Mouse (Mus musculus): ENCODE measurements around the gene Gm47985. TPM values are rescaled to one million over a fixed set of nuclear protein-coding genes. Genes with fewer than 3 reads are reported as not detected.
"Not testable (repeated sequence)": the region's sequence is repeated elsewhere in the genome, so short reads cannot be mapped to it uniquely, and the experiment has no call there.

The Gm47985 gene
- polyA plus RNA-seq, 2 experiments, result 0.08 TPM; not detected in 1

- Histone ChIP-seq H3K27me3 (ENCODE audit: control insufficient read depth, insufficient read depth, low read length) (no peaks in the 10 kb centered on the region), H3K4me2 (replicated peaks; ENCODE audit: low read depth, low read length, severe bottlenecking) (peak overlapping the region; percentile 45), H3K36me3 (ENCODE audit: control insufficient read depth, insufficient read depth, low read length) (no peaks in the 10 kb centered on the region), H3K4me1 (ENCODE audit: control insufficient read depth, insufficient read depth, low read length) (no peaks in the 10 kb centered on the region), H3K27ac (replicated peaks; ENCODE audit: low read depth, low read length) (no peak overlapping the region), H3K9me3 (ENCODE audit: control insufficient read depth, low read length) (no peaks in the 10 kb centered on the region), H3K9ac (ENCODE audit: low read depth, low read length, severe bottlenecking) (no peak overlapping the region), H3K4me3 (replicated peaks; ENCODE audit: low read length) (peak overlapping the region; percentile 21)
- no peak for TF ChIP-seq POLR2A (IDR thresholded peaks at IDR 0.05; ENCODE audit: borderline replicate concordance, extremely low read depth, insufficient read depth, insufficient read length)
- ATAC-seq (ENCODE audit: low FRiP score, low read depth) (0 out of 2 replicates have a peak, but pooled peaks have one; percentile 15), DNase-seq (ENCODE audit: low spot score) (no peak)
- WGBS, result 12% methylated on average over 4 of the region's 4 CpGs
Measured at GRCm38 (mm10) chr1:151177937-151178271, 4.4 kb upstream of the Gm47985 start.

GRCm38 (mm10) chr1:151178505-151179083 lies 3.7 kb upstream of the Gm47985 start:
- Histone ChIP-seq H3K9me3 (ENCODE audit: control insufficient read depth, low read length) (no peaks in the 10 kb centered on the region), H3K9ac (ENCODE audit: low read depth, low read length, severe bottlenecking) (no peak overlapping the region), H3K27ac (replicated peaks; ENCODE audit: low read depth, low read length) (no peak overlapping the region), H3K27me3 (ENCODE audit: control insufficient read depth, insufficient read depth, low read length) (no peaks in the 10 kb centered on the region), H3K4me2 (replicated peaks; ENCODE audit: low read depth, low read length, severe bottlenecking) (no peak overlapping the region), H3K36me3 (ENCODE audit: control insufficient read depth, insufficient read depth, low read length) (no peaks in the 10 kb centered on the region), H3K4me3 (replicated peaks; ENCODE audit: low read length) (no peak overlapping the region), H3K4me1 (ENCODE audit: control insufficient read depth, insufficient read depth, low read length) (no peaks in the 10 kb centered on the region)
- ATAC-seq (ENCODE audit: low FRiP score, low read depth) (no peak), DNase-seq (ENCODE audit: low spot score) (no peak)
- no peak for TF ChIP-seq POLR2A (IDR thresholded peaks at IDR 0.05; ENCODE audit: borderline replicate concordance, extremely low read depth, insufficient read depth, insufficient read length)
- WGBS, result 48% methylated on average over 2 of the region's 2 CpGs

GRCm38 (mm10) chr1:151180167-151180566 lies 2.2 kb upstream of the Gm47985 start:
- H3K27me3 ChIP-seq (ENCODE audit: control insufficient read depth, insufficient read depth, low read length), result no peaks in the 10 kb centered on the region
- no peak overlapping the region for H3K4me2 ChIP-seq (replicated peaks; ENCODE audit: low read depth, low read length, severe bottlenecking)
- H3K9ac ChIP-seq (ENCODE audit: low read depth, low read length, severe bottlenecking), result no peak overlapping the region
- H3K27ac ChIP-seq (replicated peaks; ENCODE audit: low read depth, low read length), result no peak overlapping the region
- no peaks in the 10 kb centered on the region for H3K9me3 ChIP-seq (ENCODE audit: control insufficient read depth, low read length)
- no peaks in the 10 kb centered on the region for H3K36me3 ChIP-seq (ENCODE audit: control insufficient read depth, insufficient read depth, low read length)
- WGBS, result 83% methylated on average over 2 of the region's 2 CpGs
- TF ChIP-seq POLR2A (IDR thresholded peaks at IDR 0.05; ENCODE audit: borderline replicate concordance, extremely low read depth, insufficient read depth, insufficient read length), result no peak
- ATAC-seq (ENCODE audit: low FRiP score, low read depth) (no peak), DNase-seq (ENCODE audit: low spot score) (no peak)
- H3K4me1 ChIP-seq (ENCODE audit: control insufficient read depth, insufficient read depth, low read length), result no peaks in the 10 kb centered on the region
- no peak overlapping the region for H3K4me3 ChIP-seq (replicated peaks; ENCODE audit: low read length)

GRCm38 (mm10) chr1:151186186-151186585 lies 3.8 kb downstream of the Gm47985 start:
- H3K27ac ChIP-seq (replicated peaks; ENCODE audit: low read depth, low read length); ATAC-seq (ENCODE audit: low FRiP score, low read depth); H3K4me1 ChIP-seq (ENCODE audit: control insufficient read depth, insufficient read depth, low read length); H3K9ac ChIP-seq (ENCODE audit: low read depth, low read length, severe bottlenecking); H3K4me2 ChIP-seq (replicated peaks; ENCODE audit: low read depth, low read length, severe bottlenecking); H3K27me3 ChIP-seq (ENCODE audit: control insufficient read depth, insufficient read depth, low read length); H3K9me3 ChIP-seq (ENCODE audit: control insufficient read depth, low read length); H3K36me3 ChIP-seq (ENCODE audit: control insufficient read depth, insufficient read depth, low read length); H3K4me3 ChIP-seq (replicated peaks; ENCODE audit: low read length); DNase-seq (ENCODE audit: low spot score): not testable (repeated sequence)
- WGBS, result 65% methylated on average over 3 of the region's 3 CpGs

- ATAC-seq (ENCODE audit: low FRiP score, low read depth); H3K9ac ChIP-seq (ENCODE audit: low read depth, low read length, severe bottlenecking); H3K27me3 ChIP-seq (ENCODE audit: control insufficient read depth, insufficient read depth, low read length); H3K27ac ChIP-seq (replicated peaks; ENCODE audit: low read depth, low read length); H3K4me2 ChIP-seq (replicated peaks; ENCODE audit: low read depth, low read length, severe bottlenecking); DNase-seq (ENCODE audit: low spot score); H3K9me3 ChIP-seq (ENCODE audit: control insufficient read depth, low read length); H3K4me1 ChIP-seq (ENCODE audit: control insufficient read depth, insufficient read depth, low read length); H3K36me3 ChIP-seq (ENCODE audit: control insufficient read depth, insufficient read depth, low read length); H3K4me3 ChIP-seq (replicated peaks; ENCODE audit: low read length): not testable (repeated sequence)
- 83% methylated on average over 4 of the region's 4 CpGs for WGBS
Measured at GRCm38 (mm10) chr1:151186879-151187424, 4.6 kb downstream of the Gm47985 start.

- no peak overlapping the region for H3K4me2 ChIP-seq (replicated peaks; ENCODE audit: low read depth, low read length, severe bottlenecking)
- H3K9me3 ChIP-seq (ENCODE audit: control insufficient read depth, low read length), result no peaks in the 10 kb centered on the region
- ATAC-seq (ENCODE audit: low FRiP score, low read depth) (no peak), DNase-seq (ENCODE audit: low spot score) (no peak)
- no peaks in the 10 kb centered on the region for H3K27me3 ChIP-seq (ENCODE audit: control insufficient read depth, insufficient read depth, low read length)
- H3K36me3 ChIP-seq (ENCODE audit: control insufficient read depth, insufficient read depth, low read length), result no peaks in the 10 kb centered on the region
- no peak for TF ChIP-seq POLR2A (IDR thresholded peaks at IDR 0.05; ENCODE audit: borderline replicate concordance, extremely low read depth, insufficient read depth, insufficient read length)
- no peak overlapping the region for H3K27ac ChIP-seq (replicated peaks; ENCODE audit: low read depth, low read length)
- H3K4me1 ChIP-seq (ENCODE audit: control insufficient read depth, insufficient read depth, low read length), result no peaks in the 10 kb centered on the region
- WGBS, result 81% methylated on average over 4 of the region's 4 CpGs
- no peak overlapping the region for H3K4me3 ChIP-seq (replicated peaks; ENCODE audit: low read length)
- H3K9ac ChIP-seq (ENCODE audit: low read depth, low read length, severe bottlenecking), result no peak overlapping the region
Measured at GRCm38 (mm10) chr1:151188469-151188868, 6.1 kb downstream of the Gm47985 start.

GRCm38 (mm10) chr1:151192075-151192474 lies 9.7 kb downstream of the Gm47985 start, which contains the start of gene Gm8947:
TSS of gene Gm8947 (plus strand) at chr1:151192376.
- H3K9ac ChIP-seq (ENCODE audit: low read depth, low read length, severe bottlenecking); H3K9me3 ChIP-seq (ENCODE audit: control insufficient read depth, low read length); H3K36me3 ChIP-seq (ENCODE audit: control insufficient read depth, insufficient read depth, low read length); ATAC-seq (ENCODE audit: low FRiP score, low read depth); DNase-seq (ENCODE audit: low spot score); H3K27ac ChIP-seq (replicated peaks; ENCODE audit: low read depth, low read length); H3K4me2 ChIP-seq (replicated peaks; ENCODE audit: low read depth, low read length, severe bottlenecking); H3K4me3 ChIP-seq (replicated peaks; ENCODE audit: low read length); H3K27me3 ChIP-seq (ENCODE audit: control insufficient read depth, insufficient read depth, low read length); H3K4me1 ChIP-seq (ENCODE audit: control insufficient read depth, insufficient read depth, low read length): not testable (repeated sequence)
- no CpG with 5 or more reads among the region's 7 CpGs for WGBS

- H3K36me3 ChIP-seq (ENCODE audit: control insufficient read depth, insufficient read depth, low read length); H3K9ac ChIP-seq (ENCODE audit: low read depth, low read length, severe bottlenecking); H3K4me2 ChIP-seq (replicated peaks; ENCODE audit: low read depth, low read length, severe bottlenecking); H3K4me3 ChIP-seq (replicated peaks; ENCODE audit: low read length); DNase-seq (ENCODE audit: low spot score); ATAC-seq (ENCODE audit: low FRiP score, low read depth); H3K4me1 ChIP-seq (ENCODE audit: control insufficient read depth, insufficient read depth, low read length); H3K27ac ChIP-seq (replicated peaks; ENCODE audit: low read depth, low read length); H3K9me3 ChIP-seq (ENCODE audit: control insufficient read depth, low read length); H3K27me3 ChIP-seq (ENCODE audit: control insufficient read depth, insufficient read depth, low read length): not testable (repeated sequence)
- 85% methylated on average over 8 of the region's 15 CpGs for WGBS
Measured at GRCm38 (mm10) chr1:151192739-151193138, 10.4 kb downstream of the Gm47985 start.

All from limb, embryonic 14.5 days (tissue).